Mouse (Mus musculus) bone marrow macrophage, adult 2 months (primary cell): ENCODE measurements at regions not wholly inside any gene's neighbourhood (a gene's known extent, or its start where the extent isn't known, plus 50 kb on each side); places are given as distances from the start of the nearest gene placed in this dataset.

ENCODE experiments used
- H3K27ac ChIP-seq: 2 replicates; pipeline ENCODE4 v1.5.1; 2012; ENCODE audit warnings: low read depth, low read length; ENCODE audit not compliant: insufficient read depth
- H3K4me1 ChIP-seq: 2 replicates; pipeline ENCODE4 v1.6.1; 2012; ENCODE audit warnings: low read length; ENCODE audit not compliant: control insufficient read depth, insufficient read depth
- H3K4me3 ChIP-seq: 2 replicates; pipeline ENCODE4 v1.5.1; 2012; ENCODE audit warnings: mild to moderate bottlenecking, low read length, moderate library complexity; ENCODE audit not compliant: insufficient read depth
- CTCF ChIP-seq: IDR thresholded peaks from 2 replicates; pipeline ENCODE4 v1.5.1; 2012; ENCODE audit warnings: low read depth, mild to moderate bottlenecking, low read length, moderate library complexity
- POLR2A ChIP-seq: IDR thresholded peaks from 2 replicates; pipeline ENCODE4 v1.6.1; 2012; ENCODE audit warnings: mild to moderate bottlenecking, low read depth, low read length, borderline replicate concordance

DNA sequence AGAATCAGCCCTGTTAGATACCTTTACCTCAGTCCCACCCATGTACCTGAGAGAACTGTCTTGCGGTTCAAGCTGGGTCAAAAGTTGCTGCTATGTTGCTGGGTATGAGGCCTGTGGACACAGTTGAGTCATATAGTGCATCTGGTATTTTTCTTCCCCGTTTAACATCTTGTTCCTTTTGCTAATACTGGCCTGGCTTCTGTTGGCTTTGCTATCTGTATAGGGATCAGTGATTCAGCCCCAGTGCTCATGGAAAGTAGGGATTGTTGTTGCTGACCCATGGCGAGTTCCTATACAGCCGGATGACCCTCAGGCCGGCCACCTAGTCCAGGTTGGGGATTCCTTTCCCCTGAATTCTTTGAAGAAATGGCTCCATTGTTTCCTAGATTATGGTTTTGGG is 158.3 kb upstream of the Rbms1 start:
- TF ChIP-seq POLR2A (no peak), CTCF (no peak)
- peaks cover 2% of the 10 kb centered on the region; the same call in 1 of the 2 replicates for H3K4me1 ChIP-seq
- no peak overlapping the region for H3K4me3 ChIP-seq
- H3K27ac ChIP-seq = no peak overlapping the region

DNA sequence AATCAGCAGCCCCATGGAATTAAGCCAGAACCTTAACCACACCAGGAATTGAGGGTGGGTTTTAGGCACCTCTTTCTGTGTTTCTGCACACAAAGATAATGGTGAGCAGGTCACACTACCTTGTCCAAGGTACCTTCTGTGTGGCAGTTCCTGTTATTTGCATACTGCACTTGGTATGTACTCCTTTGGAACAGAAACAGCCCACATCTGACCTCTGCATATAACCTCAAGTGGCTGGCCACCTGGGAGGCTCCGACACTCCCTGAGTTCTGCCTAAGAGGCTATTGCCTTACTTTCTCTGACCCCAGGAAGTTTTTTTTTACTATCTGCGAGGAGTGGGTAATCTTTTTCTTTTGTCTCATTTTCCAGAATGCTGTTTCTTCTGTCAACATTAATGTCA is 151.6 kb upstream of the Rbms1 start:
- peaks cover 2% of the 10 kb centered on the region; the same call in 1 of the 2 replicates for H3K4me1 ChIP-seq
- no peak overlapping the region for H3K4me3 ChIP-seq
- TF ChIP-seq POLR2A = no peak
- no peak for TF ChIP-seq CTCF
- no peak overlapping the region for H3K27ac ChIP-seq

DNA sequence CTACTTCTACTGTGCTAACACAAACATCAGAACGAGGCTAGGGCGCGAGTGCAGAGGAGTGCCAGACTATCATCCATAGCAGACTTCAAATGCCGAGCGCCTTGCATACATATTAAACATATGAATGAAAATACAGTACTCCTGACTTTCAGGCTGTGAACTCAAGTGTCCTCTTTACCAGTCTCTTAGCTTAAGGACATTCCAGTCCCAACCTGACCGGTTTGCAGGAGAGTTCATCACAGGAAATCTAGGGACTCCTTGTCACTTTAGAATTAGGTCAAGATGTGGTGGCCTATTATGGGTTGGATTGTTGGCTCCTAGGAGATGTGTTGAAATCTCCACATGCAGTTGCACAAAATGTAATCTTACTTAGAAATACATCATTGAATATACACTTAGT is 150.9 kb upstream of the Rbms1 start:
- H3K4me1 ChIP-seq = peaks cover 2% of the 10 kb centered on the region; the same call in 1 of the 2 replicates
- H3K4me3 ChIP-seq = no peak overlapping the region
- H3K27ac ChIP-seq = no peak overlapping the region
- no peak for TF ChIP-seq POLR2A
- no peak for TF ChIP-seq CTCF

DNA sequence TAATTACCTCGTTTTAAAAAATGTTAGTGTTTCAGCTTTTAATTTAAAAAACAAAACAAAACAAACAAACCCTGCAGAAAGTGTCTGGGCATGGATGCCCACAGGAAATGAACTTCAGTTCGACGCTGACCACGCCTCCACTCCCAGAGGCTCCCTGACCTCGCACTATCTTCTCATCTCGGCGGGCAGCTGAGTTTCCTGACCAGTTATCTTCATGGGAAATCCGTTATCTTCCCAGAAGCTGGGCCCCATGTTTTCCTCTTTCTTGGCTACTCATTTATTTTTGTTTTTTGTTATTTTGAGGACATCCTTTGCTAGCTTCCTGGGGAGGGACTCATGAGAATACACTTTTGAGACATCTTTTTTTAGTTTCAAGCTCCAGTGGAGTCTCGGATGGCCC is 147.6 kb upstream of the Rbms1 start:
- H3K27ac ChIP-seq = no peak overlapping the region
- TF ChIP-seq POLR2A (no peak), CTCF (no peak)
- H3K4me3 ChIP-seq = no peak overlapping the region
- H3K4me1 ChIP-seq = no peaks in the 10 kb centered on the region

DNA sequence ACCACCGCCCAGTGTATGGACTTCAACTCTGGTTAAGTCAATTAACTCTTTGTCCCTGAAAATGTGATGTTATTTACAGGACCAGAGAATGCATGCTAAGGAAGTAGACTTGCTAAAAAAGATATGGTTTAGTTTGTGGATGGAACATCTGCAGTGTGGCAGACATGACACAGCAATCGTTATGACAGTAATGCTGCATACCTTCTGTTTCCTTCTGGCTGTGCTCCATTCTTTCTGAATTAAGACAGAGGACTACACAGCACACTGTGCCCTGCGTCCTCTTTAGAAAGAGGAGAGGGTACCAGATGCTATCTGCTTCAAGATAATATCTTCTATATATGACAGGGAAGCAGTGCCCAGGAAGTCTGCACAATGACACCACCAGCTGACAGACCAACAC is 146.6 kb upstream of the Rbms1 start:
- H3K27ac ChIP-seq = no peak overlapping the region
- no peak overlapping the region for H3K4me3 ChIP-seq
- TF ChIP-seq POLR2A = no peak
- TF ChIP-seq CTCF = no peak
- no peaks in the 10 kb centered on the region for H3K4me1 ChIP-seq

DNA sequence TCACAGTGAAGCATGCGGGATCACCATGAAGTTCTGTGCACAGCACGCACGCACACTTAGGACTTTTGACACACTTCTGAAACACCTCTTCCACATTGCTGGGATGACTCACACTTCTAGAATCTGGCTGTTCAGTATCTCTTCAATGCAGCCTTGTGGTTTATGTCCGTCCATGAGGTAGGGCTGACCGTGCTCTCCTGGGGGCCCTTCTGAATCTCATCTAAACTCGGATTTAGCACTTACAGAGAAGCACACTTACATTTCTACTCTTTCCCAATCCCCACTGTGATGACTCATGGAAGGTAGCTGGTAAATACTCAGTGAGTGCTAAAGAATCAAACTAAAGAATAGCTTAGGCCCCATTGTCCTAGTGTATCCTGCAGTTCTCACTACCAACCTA is 142.2 kb upstream of the Rbms1 start:
- no peak overlapping the region for H3K27ac ChIP-seq
- TF ChIP-seq CTCF (no peak), POLR2A (no peak)
- no peak overlapping the region for H3K4me3 ChIP-seq
- H3K4me1 ChIP-seq = no peaks in the 10 kb centered on the region

DNA sequence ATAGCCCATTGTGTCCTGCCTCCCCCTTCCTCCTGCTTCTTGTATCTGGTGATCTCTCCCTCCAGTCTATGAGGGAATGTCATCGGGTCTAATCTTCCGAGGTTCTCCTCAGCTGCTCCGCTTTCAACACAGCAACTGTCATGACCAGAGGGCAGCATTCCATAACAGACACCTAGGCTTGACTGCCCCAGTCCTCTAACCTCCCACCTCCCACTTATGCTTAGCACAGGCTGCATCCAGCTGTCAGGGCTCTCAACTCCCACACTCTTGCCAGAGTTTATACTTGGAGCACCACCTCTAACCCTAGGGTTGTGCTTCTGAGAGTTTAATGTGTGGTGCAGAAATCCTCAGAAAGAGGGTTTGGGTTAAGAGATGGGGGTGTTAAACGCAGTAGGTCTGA is 137.9 kb upstream of the Rbms1 start:
- Histone ChIP-seq H3K4me3 (no peak overlapping the region), H3K27ac (no peak overlapping the region), H3K4me1 (peaks cover 2% of the 10 kb centered on the region; the same call in 1 of the 2 replicates)
- TF ChIP-seq POLR2A = no peak
- no peak for TF ChIP-seq CTCF

DNA sequence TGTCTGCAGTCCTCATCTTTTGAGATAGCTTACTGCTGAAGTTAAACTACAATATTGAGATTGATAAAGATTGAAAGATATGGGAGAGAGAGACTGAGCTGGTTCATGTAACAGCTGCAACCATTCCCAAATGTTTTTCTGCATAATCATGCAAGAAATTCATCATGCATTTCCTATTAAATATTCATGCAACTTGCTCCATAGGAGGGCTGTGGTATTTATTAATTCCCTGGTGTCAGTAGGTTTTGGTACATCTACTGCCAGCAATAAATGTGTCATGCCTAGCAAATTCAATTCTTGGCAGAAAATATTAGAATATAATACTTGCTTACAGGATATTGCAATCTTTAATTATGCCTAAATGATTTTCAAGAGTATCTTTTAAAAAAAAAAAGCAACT is 125.5 kb upstream of the Rbms1 start:
- no peak overlapping the region for H3K4me3 ChIP-seq
- H3K27ac ChIP-seq = no peak overlapping the region
- TF ChIP-seq CTCF = no peak
- peaks cover 2% of the 10 kb centered on the region; the same call in 1 of the 2 replicates for H3K4me1 ChIP-seq

DNA sequence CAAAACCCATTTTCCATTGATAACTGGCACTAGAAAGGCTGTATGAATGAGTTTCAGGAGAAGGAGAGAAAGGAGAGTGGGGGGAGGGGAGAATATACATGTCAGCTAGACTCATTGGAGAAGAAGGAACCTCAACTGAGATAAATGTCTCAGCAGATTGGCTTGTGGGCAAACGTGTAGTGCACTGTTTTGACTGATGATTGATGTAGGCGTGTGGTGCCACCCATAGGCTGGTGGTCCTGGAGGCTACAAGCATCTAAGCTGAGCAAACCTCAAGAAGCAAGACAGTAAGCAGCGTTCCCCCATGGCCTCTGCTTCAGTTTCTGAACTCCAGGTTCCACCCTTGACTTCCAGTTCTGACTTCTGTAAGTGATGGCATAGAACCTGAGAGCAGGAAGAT is 121.8 kb upstream of the Rbms1 start:
- TF ChIP-seq POLR2A = no peak
- TF ChIP-seq CTCF = no peak
- Histone ChIP-seq H3K27ac (no peak overlapping the region), H3K4me1 (peaks cover 2% of the 10 kb centered on the region; the same call in 1 of the 2 replicates), H3K4me3 (no peak overlapping the region)

DNA sequence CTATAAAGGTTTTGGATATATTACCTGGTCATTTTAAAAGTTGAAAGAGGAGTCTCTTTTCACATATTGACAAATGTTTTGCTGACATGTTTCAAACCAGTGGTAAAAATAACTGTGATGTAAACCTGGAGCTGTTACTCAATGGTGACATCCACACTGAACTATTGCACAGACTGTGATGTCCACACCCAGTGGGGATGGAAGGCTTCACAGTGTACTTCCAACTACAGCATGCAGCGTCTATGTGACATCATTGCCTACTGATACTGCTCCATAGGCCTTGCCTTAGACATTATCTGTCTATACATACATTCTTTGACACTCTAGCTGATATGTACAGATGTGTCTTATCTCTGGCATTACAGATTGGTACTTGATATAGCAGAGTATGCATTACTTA is 120.1 kb upstream of the Rbms1 start:
- H3K27ac ChIP-seq = no peak overlapping the region
- no peak overlapping the region for H3K4me3 ChIP-seq
- H3K4me1 ChIP-seq = peaks cover 4% of the 10 kb centered on the region; the same call in 1 of the 2 replicates
- TF ChIP-seq POLR2A = no peak
- no peak for TF ChIP-seq CTCF

DNA sequence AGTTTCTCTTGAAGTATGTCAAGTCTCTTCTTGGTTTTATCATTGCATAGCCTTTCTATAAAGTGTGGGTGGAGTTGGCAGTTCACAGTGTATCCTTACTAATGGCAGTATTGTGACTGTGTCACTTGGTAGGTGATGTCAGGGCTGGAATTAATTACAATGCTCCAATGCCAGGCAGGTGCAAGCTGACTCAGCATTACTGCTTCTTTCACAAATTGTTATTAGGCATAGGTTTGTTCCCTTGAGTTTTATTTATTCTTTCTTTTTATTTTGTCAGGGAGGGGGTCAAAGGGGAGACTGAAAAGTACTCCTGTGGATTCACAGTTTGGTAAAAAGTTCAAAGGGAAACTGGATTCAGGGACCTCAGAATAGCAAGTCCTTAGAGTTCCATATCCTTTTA is 119.6 kb upstream of the Rbms1 start:
- TF ChIP-seq POLR2A (no peak), CTCF (no peak)
- H3K4me3 ChIP-seq = no peak overlapping the region
- peaks cover 4% of the 10 kb centered on the region; the same call in 1 of the 2 replicates for H3K4me1 ChIP-seq
- no peak overlapping the region for H3K27ac ChIP-seq
